Mouse (Mus musculus) CD4-positive, CD25-positive, alpha-beta regulatory T cell, adult 2 months (primary cell): ENCODE results near the gene Aff2.

ENCODE experiments used
- DNase-seq: peaks from one replicate; pipeline ENCODE4 v3.0.0-alpha.2; 2012; ENCODE audit warnings: low read depth, low spot score

Gene Aff2

GRCm38 (mm10) chrX:69744962-69745597, 385.0 kb downstream of the Aff2 start:
- DNase-seq: no peak

DNA sequence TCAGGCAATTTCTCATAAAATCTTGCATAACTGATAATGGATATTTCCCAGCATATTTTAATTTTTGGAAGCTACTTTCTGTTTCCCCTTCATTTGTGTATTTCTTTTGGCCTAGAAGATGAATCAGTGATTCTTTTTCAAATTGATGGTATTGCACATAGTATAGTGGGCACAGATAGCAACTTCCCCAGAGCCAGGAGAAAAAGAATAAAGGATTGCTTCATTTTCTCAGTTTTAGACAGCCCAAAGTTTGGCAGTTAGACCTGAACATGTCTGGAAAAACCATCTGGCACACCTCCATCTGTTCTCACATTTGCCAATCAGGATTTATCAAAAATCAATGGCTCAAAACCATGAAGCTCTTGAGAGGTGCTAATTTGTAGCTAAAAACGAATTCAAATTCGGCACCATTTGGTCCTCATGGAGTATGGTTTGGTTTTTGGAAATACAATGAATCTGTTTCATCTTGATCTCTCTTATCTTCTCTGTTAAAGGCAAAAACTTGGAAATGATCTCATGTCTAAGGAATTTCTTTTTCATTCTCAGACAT, 441.9 kb downstream of the Aff2 start:
- no peak for DNase-seq

- no peak for DNase-seq
Observed at GRCm38 (mm10) chrX:69802481-69802880, 442.4 kb downstream of the Aff2 start.

GRCm38 (mm10) chrX:69811798-69812197, 451.7 kb downstream of the Aff2 start:
- no peak for DNase-seq

DNA sequence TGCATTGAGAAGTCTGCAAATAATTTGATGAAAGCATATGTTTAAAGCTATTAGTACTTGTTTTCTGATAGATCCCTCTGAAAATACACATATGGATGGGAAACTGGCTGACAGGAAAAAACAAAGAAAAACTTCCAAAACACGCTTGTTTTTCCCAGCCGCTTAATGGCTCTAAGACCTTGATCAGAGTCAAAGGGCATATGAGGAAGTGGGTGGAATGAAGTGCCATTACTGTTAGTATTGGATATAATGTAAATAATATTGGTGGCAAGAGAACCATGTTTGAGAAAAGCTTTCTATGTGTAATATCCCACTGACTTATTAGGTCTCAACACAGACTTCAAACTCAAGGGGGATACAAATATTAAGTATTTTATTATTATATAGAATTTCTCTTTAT, 455.0 kb downstream of the Aff2 start:
- DNase-seq: no peak

DNA sequence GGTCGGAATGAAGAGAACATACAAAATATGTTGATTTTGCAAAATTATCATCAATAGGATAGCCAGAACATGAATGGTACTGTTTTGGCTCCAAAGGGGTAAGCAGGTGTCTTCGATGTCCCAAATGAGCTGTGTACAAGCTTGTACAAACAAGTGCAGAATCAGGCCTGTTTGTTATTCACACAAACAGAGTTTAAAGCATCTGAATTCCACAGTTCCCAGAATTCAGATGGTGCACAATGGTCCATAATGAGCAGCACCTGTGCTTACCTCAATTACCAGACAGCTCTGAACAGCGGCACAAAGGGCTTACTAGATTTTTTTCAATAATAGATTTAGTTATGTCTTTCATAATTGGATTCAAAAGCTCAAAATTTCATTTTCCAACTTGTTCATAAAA, 457.6 kb downstream of the Aff2 start:
- DNase-seq: no peak

DNA sequence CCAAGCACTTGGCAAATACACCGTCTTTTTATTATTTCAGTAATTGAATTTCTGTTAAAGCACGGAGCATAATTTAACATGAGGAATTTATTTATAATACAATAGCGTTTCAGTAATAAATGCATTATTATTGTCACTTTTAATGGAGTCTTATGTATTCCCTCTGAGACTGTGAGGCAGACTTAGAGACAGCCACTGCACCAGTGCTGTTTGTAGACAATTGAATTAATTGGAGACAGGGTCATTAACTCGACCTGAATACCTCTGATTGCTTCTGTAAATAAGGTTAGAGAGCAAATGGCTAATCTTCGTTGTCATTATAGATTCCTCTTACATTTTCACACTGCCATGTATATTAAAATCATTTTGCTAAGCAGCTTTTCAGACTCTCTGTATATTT, 458.1 kb downstream of the Aff2 start:
- DNase-seq: no peak

- no peak for DNase-seq
Observed at GRCm38 (mm10) chrX:69867601-69868000, 507.5 kb downstream of the Aff2 start.

GRCm38 (mm10) chrX:69891713-69892112, 531.6 kb downstream of the Aff2 start:
- DNase-seq: no peak
